Mouse (Mus musculus): ENCODE results near the gene Zbtb1. TPM values are rescaled to one million over a fixed set of nuclear protein-coding genes. Genes with fewer than 3 reads are reported as not detected.
A peak's percentile ranks its signal among the peaks of the same experiment; 100 is the strongest.

Zbtb1 gene
- polyA plus RNA-seq, 1 experiment = 0.30 TPM

GRCm38 (mm10) chr12:76362303-76362676, 7.8 kb upstream of the Zbtb1 start:
- H3K36me3 ChIP-seq (ENCODE audit: control insufficient read depth, insufficient read depth, low read length) = no peaks in the 10 kb centered on the region

DNA sequence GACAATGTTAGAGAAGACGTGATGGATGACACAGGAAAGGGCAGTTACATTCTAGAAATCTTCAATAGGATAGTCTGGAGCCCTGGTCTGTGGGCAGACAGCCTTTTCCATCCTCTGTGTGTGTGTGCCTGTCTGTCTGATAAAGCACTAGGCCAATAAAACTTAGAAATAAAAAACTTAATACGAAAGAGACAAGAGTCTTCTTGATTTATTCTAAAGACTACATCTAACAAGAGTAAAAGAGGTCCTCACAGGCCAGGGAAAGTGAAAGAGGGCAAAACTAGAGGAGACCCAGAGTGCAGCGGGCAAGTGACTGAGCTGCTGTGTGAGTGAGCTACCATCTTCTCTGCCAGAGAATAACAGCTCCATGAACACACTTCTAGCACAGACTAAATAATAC, 3.8 kb upstream of the Zbtb1 start:
- Histone ChIP-seq H3K27ac (ENCODE audit: control insufficient read depth, insufficient read depth, low read depth, low read length) (no peak overlapping the region), H3K36me3 (ENCODE audit: control insufficient read depth, insufficient read depth, low read length) (no peaks in the 10 kb centered on the region; the same call in 1 of the 2 replicates), H3K27me3 (ENCODE audit: control insufficient read depth, insufficient read depth, low read length) (no peaks in the 10 kb centered on the region), H3K4me3 (ENCODE audit: control insufficient read depth, low read depth, low read length) (no peak overlapping the region), H3K4me1 (ENCODE audit: control insufficient read depth, insufficient read depth, low read length) (peaks cover 6% of the 10 kb centered on the region)
- TF ChIP-seq CTCF (IDR thresholded peaks at IDR 0.05; ENCODE audit: control insufficient read depth, insufficient read depth, insufficient replicate concordance, low read depth, low read length) (no peak), POLR2A (IDR thresholded peaks at IDR 0.05; ENCODE audit: control insufficient read depth, low read depth, low read length) (no peak)

More at GRCm38 (mm10) chr12:76362303-76362676, 7.8 kb upstream of the Zbtb1 start:
- H3K27me3 ChIP-seq (ENCODE audit: control insufficient read depth, insufficient read depth, low read length) = no peaks in the 10 kb centered on the region
- no peak for TF ChIP-seq POLR2A (IDR thresholded peaks at IDR 0.05; ENCODE audit: control insufficient read depth, low read depth, low read length)
- no peaks in the 10 kb centered on the region for H3K4me1 ChIP-seq (ENCODE audit: control insufficient read depth, insufficient read depth, low read length)
- H3K4me3 ChIP-seq (ENCODE audit: control insufficient read depth, low read depth, low read length) = no peak overlapping the region
- H3K27ac ChIP-seq (ENCODE audit: control insufficient read depth, insufficient read depth, low read depth, low read length) = no peak overlapping the region

DNA sequence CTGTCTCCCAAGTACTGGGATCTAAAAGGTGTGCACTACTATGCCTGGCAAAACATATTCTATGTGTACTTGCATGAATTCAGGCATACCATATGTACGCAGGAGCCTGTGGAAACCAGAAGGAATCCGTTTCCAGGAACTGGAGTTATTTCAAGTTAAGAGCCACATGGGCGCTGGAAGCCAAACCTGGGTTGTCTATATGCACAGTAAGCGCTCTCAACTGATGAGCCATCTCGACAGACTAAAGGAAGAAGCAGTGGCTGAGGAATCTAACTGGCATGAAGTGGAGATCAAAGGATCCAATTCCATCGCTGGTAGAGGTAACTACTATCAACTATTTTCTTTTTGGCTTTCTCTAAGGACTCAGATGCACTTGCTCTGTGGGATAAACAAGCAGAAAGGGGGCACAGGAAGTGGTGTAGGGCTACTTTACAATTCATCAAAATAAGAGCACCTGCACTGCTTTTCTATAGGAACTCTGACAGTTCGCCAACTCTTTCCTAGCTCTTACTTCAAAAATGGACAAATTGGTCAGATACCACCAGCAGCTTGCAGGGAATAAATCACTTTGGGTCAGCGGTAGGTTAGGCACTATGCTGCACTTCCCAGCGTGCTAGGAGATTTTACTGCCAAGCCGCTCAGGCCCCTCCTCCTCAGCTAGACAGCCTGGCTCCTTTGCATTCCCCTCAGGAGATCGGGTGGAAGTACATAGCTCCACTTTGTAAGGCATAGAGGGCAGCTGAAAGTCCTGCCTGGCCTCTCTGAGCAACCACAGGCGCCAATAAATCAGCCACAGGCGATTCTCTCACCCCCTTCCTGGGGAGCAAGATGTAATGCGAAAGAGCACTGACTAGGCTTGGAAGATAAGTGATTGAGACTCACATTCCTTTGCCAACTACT, 2.7 kb upstream of the Zbtb1 start:
- Histone ChIP-seq H3K36me3 (ENCODE audit: control insufficient read depth, insufficient read depth, low read length) (no peaks in the 10 kb centered on the region; the same call in 1 of the 2 replicates), H3K4me3 (ENCODE audit: control insufficient read depth, low read depth, low read length) (peak overlapping the region; percentile 26; the same call in 1 of the 2 replicates), H3K27me3 (ENCODE audit: control insufficient read depth, insufficient read depth, low read length) (no peaks in the 10 kb centered on the region), H3K4me1 (ENCODE audit: control insufficient read depth, insufficient read depth, low read length) (peaks cover 11% of the 10 kb centered on the region), H3K27ac (ENCODE audit: control insufficient read depth, insufficient read depth, low read depth, low read length) (no peak overlapping the region)
- TF ChIP-seq CTCF (IDR thresholded peaks at IDR 0.05; ENCODE audit: control insufficient read depth, insufficient read depth, insufficient replicate concordance, low read depth, low read length) (no peak), POLR2A (IDR thresholded peaks at IDR 0.05; ENCODE audit: control insufficient read depth, low read depth, low read length) (no peak)

DNA sequence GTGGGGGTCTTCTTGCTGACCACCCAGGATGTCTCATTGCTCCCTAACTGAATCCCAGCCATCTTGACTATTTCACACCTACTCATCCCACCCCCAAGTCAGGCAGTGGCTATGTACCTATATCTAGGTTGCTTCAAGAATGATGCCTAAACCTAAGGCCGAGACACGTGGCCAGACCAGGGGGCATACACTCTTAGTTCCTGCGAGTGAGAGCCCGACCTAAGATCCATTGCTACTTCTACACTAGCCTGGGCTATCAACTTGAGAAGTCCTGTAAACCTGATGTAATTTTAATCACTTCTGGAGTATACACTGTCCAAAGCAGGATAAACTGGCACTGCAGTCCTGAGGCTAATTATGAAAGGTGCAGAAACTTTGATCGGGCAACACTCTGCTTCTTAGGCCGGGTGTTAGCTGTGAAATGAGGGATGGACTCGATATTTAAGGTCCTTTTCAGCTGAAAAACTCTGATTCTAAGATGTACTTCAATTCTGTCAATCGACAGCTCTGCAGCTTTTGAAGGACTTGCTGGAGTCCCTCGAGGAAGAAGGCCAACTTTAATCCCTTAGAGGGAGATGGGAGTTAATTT, 1.8 kb upstream of the Zbtb1 start:
- Histone ChIP-seq H3K4me1 (ENCODE audit: control insufficient read depth, insufficient read depth, low read length) (peaks cover 11% of the 10 kb centered on the region), H3K27ac (ENCODE audit: control insufficient read depth, insufficient read depth, low read depth, low read length) (peak overlapping the region; percentile 89), H3K27me3 (ENCODE audit: control insufficient read depth, insufficient read depth, low read length) (no peaks in the 10 kb centered on the region), H3K4me3 (ENCODE audit: control insufficient read depth, low read depth, low read length) (peak overlapping the region; percentile 89; the same call in 1 of the 2 replicates), H3K36me3 (ENCODE audit: control insufficient read depth, insufficient read depth, low read length) (no peaks in the 10 kb centered on the region; the same call in 1 of the 2 replicates)
- TF ChIP-seq CTCF (IDR thresholded peaks at IDR 0.05; ENCODE audit: control insufficient read depth, insufficient read depth, insufficient replicate concordance, low read depth, low read length) = no peak
- TF ChIP-seq POLR2A (IDR thresholded peaks at IDR 0.05; ENCODE audit: control insufficient read depth, low read depth, low read length) = no peak

DNA sequence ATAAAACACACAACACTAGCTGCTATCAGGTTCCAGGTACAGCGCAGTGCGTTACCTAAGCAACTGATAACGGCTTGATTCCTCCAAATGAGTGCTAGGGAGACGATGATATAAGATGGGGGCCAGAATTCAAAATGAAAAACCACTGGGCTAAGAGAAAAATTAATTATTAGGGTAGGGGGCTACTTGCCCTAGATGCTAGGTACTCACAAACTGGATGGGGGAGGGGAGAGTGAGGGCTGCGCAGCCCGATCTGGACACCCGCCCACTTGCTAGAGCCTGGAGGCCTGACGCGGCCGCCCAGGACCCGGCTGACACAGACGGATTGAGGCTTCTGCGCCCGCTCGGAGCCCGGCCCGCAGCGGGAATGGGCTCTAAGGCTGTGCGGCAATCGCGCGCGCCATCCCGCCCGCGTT, 1.3 kb upstream of the Zbtb1 start:
- peaks cover 11% of the 10 kb centered on the region for H3K4me1 ChIP-seq (ENCODE audit: control insufficient read depth, insufficient read depth, low read length)
- H3K27me3 ChIP-seq (ENCODE audit: control insufficient read depth, insufficient read depth, low read length) = no peaks in the 10 kb centered on the region
- H3K36me3 ChIP-seq (ENCODE audit: control insufficient read depth, insufficient read depth, low read length) = no peaks in the 10 kb centered on the region; the same call in 1 of the 2 replicates
- no peak for TF ChIP-seq CTCF (IDR thresholded peaks at IDR 0.05; ENCODE audit: control insufficient read depth, insufficient read depth, insufficient replicate concordance, low read depth, low read length)
- TF ChIP-seq POLR2A (IDR thresholded peaks at IDR 0.05; ENCODE audit: control insufficient read depth, low read depth, low read length) = no peak
- H3K4me3 ChIP-seq (ENCODE audit: control insufficient read depth, low read depth, low read length) = peak overlapping the region; percentile 89
- H3K27ac ChIP-seq (ENCODE audit: control insufficient read depth, insufficient read depth, low read depth, low read length) = peak overlapping the region; percentile 89

- Histone ChIP-seq H3K27me3 (ENCODE audit: control insufficient read depth, insufficient read depth, low read length) (no peaks in the 10 kb centered on the region), H3K36me3 (ENCODE audit: control insufficient read depth, insufficient read depth, low read length) (no peaks in the 10 kb centered on the region; the same call in 1 of the 2 replicates), H3K4me3 (ENCODE audit: control insufficient read depth, low read depth, low read length) (peak within 1 kb of the TSS; percentile 89), H3K4me1 (ENCODE audit: control insufficient read depth, insufficient read depth, low read length) (peaks cover 11% of the 10 kb centered on the region), H3K27ac (ENCODE audit: control insufficient read depth, insufficient read depth, low read depth, low read length) (peak within 1 kb of the TSS; percentile 89)
- TF ChIP-seq CTCF (IDR thresholded peaks at IDR 0.05; ENCODE audit: control insufficient read depth, insufficient read depth, insufficient replicate concordance, low read depth, low read length) (no peak), POLR2A (IDR thresholded peaks at IDR 0.05; ENCODE audit: control insufficient read depth, low read depth, low read length) (peak; percentile 47)
Observed at GRCm38 (mm10) chr12:76369206-76369977, 674 bp upstream of the Zbtb1 start, which contains the start of gene Zbtb25. Zbtb25 (minus strand) TSS chr12:76369602.
